Mouse (Mus musculus) myocyte (in vitro differentiated cells): ENCODE measurements around the gene Cdh18.
"Not testable (repeated sequence)": the region's sequence is repeated elsewhere in the genome, so short reads cannot be mapped to it uniquely, and the experiment has no call there.

ENCODE experiments used
- CEBPB ChIP-seq: IDR thresholded peaks from 2 replicates; pipeline ENCODE4 v1.6.1; 2011; ENCODE audit warnings: mild to moderate bottlenecking, moderate library complexity; ENCODE audit not compliant: poor library complexity, insufficient read depth, severe bottlenecking
- E2F4 ChIP-seq: IDR thresholded peaks from one replicate; pipeline ENCODE4 v1.6.1; 2011; ENCODE audit warnings: mild to moderate bottlenecking, control low read depth, moderate library complexity; ENCODE audit not compliant: insufficient read depth
- MAX ChIP-seq: IDR thresholded peaks from one replicate; pipeline ENCODE4 v1.6.1; 2011; ENCODE audit warnings: low read depth, mild to moderate bottlenecking, control low read depth
- MYOD1 ChIP-seq, 3 experiments: IDR thresholded peaks; one replicate each; pipeline ENCODE4 v1.6.1; 2011; ENCODE audit warnings: control low read depth in 2 of 3, low read depth in 2 of 3, mild to moderate bottlenecking in 2 of 3, moderate library complexity in 1 of 3; ENCODE audit not compliant: insufficient read length in 2 of 3, control insufficient read depth in 1 of 3
- MYOG ChIP-seq, 3 experiments: IDR thresholded peaks; one replicate each; pipeline ENCODE4 v1.6.1; 2011; ENCODE audit warnings: control low read depth in 2 of 3, low read depth in 2 of 3, mild to moderate bottlenecking in 2 of 3; ENCODE audit not compliant: insufficient read length in 2 of 3, control insufficient read depth in 1 of 3, insufficient read depth in 1 of 3
- POLR2A ChIP-seq: IDR thresholded peaks from one replicate; pipeline ENCODE4 v1.6.1; 2011; ENCODE audit warnings: low read depth, mild to moderate bottlenecking, control low read depth, moderate library complexity; ENCODE audit not compliant: insufficient read length
- POLR2AphosphoS2 ChIP-seq: IDR thresholded peaks from one replicate; pipeline ENCODE4 v1.6.1; 2011; ENCODE audit warnings: low read depth, control low read depth; ENCODE audit not compliant: insufficient read length
- REST ChIP-seq: IDR thresholded peaks from one replicate; pipeline ENCODE4 v1.6.1; 2011; ENCODE audit warnings: mild to moderate bottlenecking, control low read depth, moderate library complexity; ENCODE audit not compliant: insufficient read depth, insufficient read length
- TCF3 ChIP-seq: IDR thresholded peaks from one replicate; pipeline ENCODE4 v1.6.1; 2011; ENCODE audit warnings: low read depth, control low read depth; ENCODE audit not compliant: insufficient read length
- USF1 ChIP-seq: IDR thresholded peaks from one replicate; pipeline ENCODE4 v1.6.1; 2011; ENCODE audit warnings: low read depth, mild to moderate bottlenecking, control low read depth, moderate library complexity

DNA sequence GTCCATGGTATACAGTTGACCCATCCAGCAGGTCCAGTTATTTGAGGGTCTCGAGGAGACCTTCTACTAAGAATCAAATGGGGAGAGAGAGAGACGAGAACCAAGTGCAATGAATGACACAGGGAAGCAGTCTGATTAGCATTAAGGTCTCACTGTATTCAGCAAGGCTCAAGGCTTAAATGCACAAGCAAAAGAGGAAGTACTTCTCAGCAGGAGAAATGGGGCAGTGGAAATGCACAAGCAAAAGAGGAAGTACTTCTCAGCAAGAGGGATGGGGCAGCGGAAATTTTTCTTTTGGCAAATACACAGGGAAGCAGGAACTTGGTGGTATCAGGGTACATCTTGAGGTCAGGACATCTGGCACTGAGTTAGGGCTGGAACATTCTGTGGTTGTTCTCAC lies 217.8 kb downstream of the Cdh18 start:
- not testable (repeated sequence) for TF ChIP-seq POLR2A; E2F4; USF1; CEBPB; POLR2AphosphoS2; MYOG (IDR thresholded peaks at IDR 0.05; ENCODE audit: control insufficient read depth in 1 of 3, insufficient read depth in 1 of 3, insufficient read length in 2 of 3, low read depth in 2 of 3); MYOD1 (IDR thresholded peaks at IDR 0.05; ENCODE audit: control insufficient read depth in 1 of 3, insufficient read length in 2 of 3, low read depth in 2 of 3); REST; TCF3; MAX
